ENCODE assay signal across 11 mouse cellular contexts in the genomic region with DNA sequence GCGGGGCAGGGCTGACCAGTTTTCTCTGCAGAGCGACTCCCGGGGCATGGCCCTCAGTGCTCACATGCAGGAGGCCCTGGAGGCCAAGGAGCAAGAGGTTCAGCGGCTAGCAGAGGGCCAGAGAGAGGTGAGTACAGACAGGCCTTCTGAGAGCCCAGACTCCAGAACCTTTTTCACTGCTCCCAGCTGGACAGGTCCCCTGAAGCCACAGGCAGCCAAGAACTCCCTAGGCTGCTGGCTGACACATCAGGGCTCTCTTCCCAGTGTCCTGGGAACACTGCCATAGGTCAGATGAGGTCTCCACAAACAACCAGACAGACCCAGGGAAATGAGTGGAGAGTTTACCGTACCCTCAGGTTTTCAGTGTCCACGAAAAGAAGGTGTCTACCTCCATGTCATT. TPM values are rescaled to one million over a fixed set of nuclear protein-coding genes. Genes with fewer than 3 reads are reported as not detected.
DNase-seq lines count a peak whose midpoint lies in the region; ATAC-seq lines count a peak whose summit lies in the region.
"Had no signal": no experiment of that assay in that cellular context is flagged by ENCODE, and none has a peak within 500 bp of the region (broad histone marks: within the 10 kb centered on the region; RNA-seq: fewer than 3 reads in every experiment).

No protein-coding gene starts in this region.

- no peak for ATAC-seq in limb, embryonic 13.5 days (ENCODE audit: low FRiP score, low read depth)
- ATAC-seq in forebrain, embryonic 14.5 days: no peak
- ATAC-seq: Patski had no signal

- no peaks in the 10 kb centered on the region for H3K36me3 ChIP-seq in limb, embryonic 13.5 days
- no peaks in the 10 kb centered on the region for H3K36me3 ChIP-seq in limb, embryonic 10.5 days
- H3K36me3 ChIP-seq in forebrain, embryonic 14.5 days (ENCODE audit: control insufficient read depth, insufficient read depth, low read length): no peaks in the 10 kb centered on the region

- no peak overlapping the region for H3K27ac ChIP-seq in limb, embryonic 13.5 days
- H3K27ac ChIP-seq in limb, embryonic 10.5 days: no peak overlapping the region
- no peak overlapping the region for H3K27ac ChIP-seq in forebrain, embryonic 14.5 days (ENCODE audit: low read depth, low read length)
- H3K27ac ChIP-seq: liver, embryonic 14.5 days had no signal

- H3K9me3 ChIP-seq in limb, embryonic 13.5 days: no peaks in the 10 kb centered on the region
- H3K9me3 ChIP-seq in limb, embryonic 10.5 days (replicated peaks): no peaks in the 10 kb centered on the region
- H3K9me3 ChIP-seq in forebrain, embryonic 14.5 days (replicated peaks; ENCODE audit: control insufficient read depth, low read length): no peaks in the 10 kb centered on the region

- H3K4me3 ChIP-seq in limb, embryonic 13.5 days: no peak overlapping the region
- no peak overlapping the region for H3K4me3 ChIP-seq in limb, embryonic 10.5 days
- H3K4me3 ChIP-seq in forebrain, embryonic 14.5 days (ENCODE audit: low read depth, low read length): no peak overlapping the region
- H3K4me3 ChIP-seq: erythroblast, embryonic 14.5 days had no signal

- H3K4me2 ChIP-seq in limb, embryonic 13.5 days (replicated peaks): no peak overlapping the region
- H3K4me2 ChIP-seq in forebrain, embryonic 14.5 days (ENCODE audit: low read length): no peak overlapping the region

- H3K9ac ChIP-seq in limb, embryonic 13.5 days: 0 out of 2 replicates have a peak overlapping the region, but pooled peaks have one; percentile 21
- H3K9ac ChIP-seq in forebrain, embryonic 14.5 days (ENCODE audit: low read length): no peak overlapping the region
- H3K9ac ChIP-seq: liver, embryonic 14.5 days had no signal

- peaks cover 7% of the 10 kb centered on the region; the same call in 1 of the 2 replicates for H3K4me1 ChIP-seq in limb, embryonic 13.5 days
- peaks cover 30% of the 10 kb centered on the region for H3K4me1 ChIP-seq in limb, embryonic 10.5 days
- H3K4me1 ChIP-seq in forebrain, embryonic 14.5 days (ENCODE audit: control insufficient read depth, insufficient read depth, low read length): no peaks in the 10 kb centered on the region

- no peak for DNase-seq in limb, embryonic 10.5 days (ENCODE audit: low spot score)
- peak; percentile 48 to 50 for DNase-seq in cerebellum, adult 18-20 months
- DNase-seq in heart, adult 9 months (ENCODE audit: low spot score in 2 of 2): peak; percentile 82 to 88
- DNase-seq in lung, postnatal 14 days: peak; percentile 75
- no peak for DNase-seq in frontal cortex, postnatal 14 days (ENCODE audit: low spot score in 2 of 2)
- no peak for DNase-seq in liver
- no peak for DNase-seq in forebrain, embryonic 14.5 days (ENCODE audit: low spot score)

- H3K27me3 ChIP-seq in limb, embryonic 13.5 days: no peaks in the 10 kb centered on the region
- H3K27me3 ChIP-seq in limb, embryonic 10.5 days (ENCODE audit: low read depth, poor library complexity, severe bottlenecking): no peaks in the 10 kb centered on the region
- no peaks in the 10 kb centered on the region for H3K27me3 ChIP-seq in forebrain, embryonic 14.5 days (replicated peaks; ENCODE audit: control insufficient read depth, insufficient read depth, low read length)
- H3K27me3 ChIP-seq: Patski had no signal

- 64% methylated on average over 6 of the region's 6 CpGs for WGBS in limb, embryonic 13.5 days
- 64% methylated on average over 6 of the region's 6 CpGs for WGBS in limb, embryonic 10.5 days
- WGBS in forebrain, embryonic 14.5 days: 76% methylated on average over 6 of the region's 6 CpGs

RNA-seq across cellular contexts. Expression of gene Rab44, which starts 22.3 kb away (rescaled TPM):
- 0.34 and 0.80 TPM in 2 replicates for polyA plus RNA-seq in limb, embryonic 13.5 days (2015; fragmentation: Nextera tagmentation; extraction: Ambion mirVana)
- 0.11 and 0.26 TPM in 2 replicates for polyA plus RNA-seq in limb, embryonic 10.5 days (2016; fragmentation: Nextera tagmentation; extraction: Ambion mirVana)
- polyA plus RNA-seq in forebrain, embryonic 14.5 days (2014; fragmentation: Nextera tagmentation; extraction: Ambion mirVana): not detected in 2 replicates

RNA-seq across cellular contexts. Expression of gene Cdkn1a, which starts 45.5 kb away (rescaled TPM):
- 91.0 and 92.1 TPM in 2 replicates for polyA plus RNA-seq in limb, embryonic 13.5 days (2015; fragmentation: Nextera tagmentation; extraction: Ambion mirVana)
- polyA plus RNA-seq in limb, embryonic 10.5 days (2016; fragmentation: Nextera tagmentation; extraction: Ambion mirVana): 22.2 and 28.8 TPM in 2 replicates
- 41.0 and 43.3 TPM in 2 replicates for polyA plus RNA-seq in forebrain, embryonic 14.5 days (2014; fragmentation: Nextera tagmentation; extraction: Ambion mirVana)

Comparison
In these comparisons a context has a peak if more than half of its experiments do, and no peak if none do; other contexts are left out.
1. DNase-seq: peak in cerebellum, adult 18-20 months (2 of 2), heart, adult 9 months (2 of 2) and lung, postnatal 14 days (single experiment); none in limb, embryonic 10.5 days (single experiment), frontal cortex, postnatal 14 days (0 of 2), liver (single experiment) and forebrain, embryonic 14.5 days (single experiment).